Comparison of ENCODE assay signal across 12 mouse cellular contexts in the genomic region with DNA sequence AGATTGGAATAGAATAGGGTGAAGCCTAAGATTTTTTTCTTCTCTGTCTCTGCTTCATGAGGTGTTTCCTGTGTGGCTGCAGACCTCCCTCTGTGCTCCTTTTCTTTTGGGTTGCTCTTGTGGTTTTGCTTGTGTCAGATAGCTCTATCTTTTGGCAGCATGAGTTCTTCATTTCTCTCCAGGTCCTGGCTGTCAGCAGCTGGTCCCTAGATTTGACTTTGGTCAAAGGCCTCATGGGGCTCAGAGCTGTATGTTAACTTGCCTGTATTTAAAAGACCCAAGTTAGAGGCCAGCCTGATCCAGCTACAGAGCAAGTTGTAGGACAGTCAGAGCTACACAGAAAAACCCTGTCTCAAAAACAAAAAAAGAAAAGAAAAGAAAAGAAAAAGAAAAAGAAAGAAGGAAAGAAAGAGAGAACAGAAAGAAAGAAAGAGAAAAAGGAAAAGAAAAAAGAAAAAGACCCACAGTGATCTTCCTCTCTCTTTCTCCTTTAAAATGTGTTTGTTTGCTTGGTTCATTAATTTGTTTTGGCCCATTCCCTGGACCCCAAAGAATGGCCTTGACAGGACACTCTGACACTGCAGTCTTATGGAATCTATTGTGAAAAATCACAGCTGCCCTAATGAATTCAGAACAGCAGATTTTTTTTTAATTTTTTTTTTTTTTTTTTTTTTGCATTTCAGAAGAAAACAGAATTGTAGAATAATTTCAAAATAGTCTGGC.
A peak's percentile ranks its signal among the peaks of the same experiment; 100 is the strongest.
DNase-seq lines count a peak whose midpoint lies in the region; ATAC-seq and TF ChIP-seq lines count a peak whose summit lies in the region.
"Had no signal": no experiment of that assay in that cellular context is flagged by ENCODE, and none has a peak within 500 bp of the region (broad histone marks: within the 10 kb centered on the region; RNA-seq: fewer than 3 reads in every experiment).

No protein-coding gene starts in this region.

- TF ChIP-seq CTCF in hindbrain, postnatal 0 days (IDR thresholded peaks at IDR 0.05; ENCODE audit: low read depth): no peak

- H3K9me3 ChIP-seq in hindbrain, embryonic 13.5 days: no peaks in the 10 kb centered on the region
- no peaks in the 10 kb centered on the region for H3K9me3 ChIP-seq in hindbrain, postnatal 0 days (ENCODE audit: low read length)
- no peaks in the 10 kb centered on the region for H3K9me3 ChIP-seq in intestine, embryonic 15.5 days
- no peaks in the 10 kb centered on the region for H3K9me3 ChIP-seq in stomach, embryonic 16.5 days (replicated peaks; ENCODE audit: control insufficient read depth, low read length)
- H3K9me3 ChIP-seq: forebrain, embryonic 13.5 days; liver, embryonic 15.5 days had no signal

- H3K9ac ChIP-seq in hindbrain, embryonic 13.5 days: no peak overlapping the region
- no peak overlapping the region for H3K9ac ChIP-seq in hindbrain, postnatal 0 days (replicated peaks; ENCODE audit: low read length)
- H3K9ac ChIP-seq in intestine, embryonic 15.5 days: no peak overlapping the region
- no peak overlapping the region for H3K9ac ChIP-seq in stomach, embryonic 16.5 days (ENCODE audit: low read length)
- H3K9ac ChIP-seq: forebrain, embryonic 13.5 days; liver, embryonic 15.5 days had no signal

- H3K27ac ChIP-seq in hindbrain, embryonic 13.5 days: peak overlapping the region; percentile 24; the same call in 1 of the 2 replicates
- no peak overlapping the region for H3K27ac ChIP-seq in hindbrain, postnatal 0 days
- H3K27ac ChIP-seq in intestine, embryonic 15.5 days: peak overlapping the region; percentile 56
- peak overlapping the region; percentile 60 for H3K27ac ChIP-seq in stomach, embryonic 16.5 days (ENCODE audit: low read length)
- H3K27ac ChIP-seq: forebrain, embryonic 13.5 days; liver, embryonic 15.5 days had no signal

- H3K27me3 ChIP-seq in hindbrain, embryonic 13.5 days: no peaks in the 10 kb centered on the region
- H3K27me3 ChIP-seq in hindbrain, postnatal 0 days (ENCODE audit: insufficient read depth, low read length): no peaks in the 10 kb centered on the region
- H3K27me3 ChIP-seq in intestine, embryonic 15.5 days (replicated peaks): no peaks in the 10 kb centered on the region
- H3K27me3 ChIP-seq in stomach, embryonic 16.5 days (ENCODE audit: control insufficient read depth, insufficient read depth, low read length): no peaks in the 10 kb centered on the region
- H3K27me3 ChIP-seq: forebrain, embryonic 13.5 days; liver, embryonic 15.5 days had no signal

- H3K36me3 ChIP-seq in hindbrain, embryonic 13.5 days: no peaks in the 10 kb centered on the region
- no peaks in the 10 kb centered on the region for H3K36me3 ChIP-seq in hindbrain, postnatal 0 days (ENCODE audit: insufficient read depth, low read length)
- H3K36me3 ChIP-seq in intestine, embryonic 15.5 days: no peaks in the 10 kb centered on the region
- H3K36me3 ChIP-seq in stomach, embryonic 16.5 days (ENCODE audit: control insufficient read depth, insufficient read depth, low read length): no peaks in the 10 kb centered on the region
- H3K36me3 ChIP-seq: liver, embryonic 15.5 days had no signal

- H3K4me2 ChIP-seq in hindbrain, embryonic 13.5 days: no peak overlapping the region
- H3K4me2 ChIP-seq in hindbrain, postnatal 0 days (ENCODE audit: low read depth, low read length): no peak overlapping the region
- no peak overlapping the region for H3K4me2 ChIP-seq in intestine, embryonic 15.5 days (replicated peaks)
- no peak overlapping the region for H3K4me2 ChIP-seq in stomach, embryonic 16.5 days (ENCODE audit: low read depth, low read length)
- H3K4me2 ChIP-seq: forebrain, embryonic 13.5 days; liver, embryonic 15.5 days had no signal

- H3K4me1 ChIP-seq in hindbrain, embryonic 13.5 days (replicated peaks): peaks cover 30% of the 10 kb centered on the region
- 0 out of 2 replicates have a peak, but pooled peaks cover 5% of the 10 kb centered on the region for H3K4me1 ChIP-seq in hindbrain, postnatal 0 days (ENCODE audit: insufficient read depth, low read length)
- H3K4me1 ChIP-seq in intestine, embryonic 15.5 days (replicated peaks): peaks cover 28% of the 10 kb centered on the region
- H3K4me1 ChIP-seq in stomach, embryonic 16.5 days (ENCODE audit: control insufficient read depth, insufficient read depth, low read length): peaks cover 21% of the 10 kb centered on the region

- no peak for DNase-seq in hindbrain, postnatal 0 days (ENCODE audit: low spot score)
- DNase-seq in testis, postnatal 10 days (ENCODE audit: low spot score): peak; percentile 14
- DNase-seq in testis, postnatal 14 days (ENCODE audit: low spot score): no peak
- DNase-seq in layer of hippocampus, adult 18-20 months (ENCODE audit: low spot score in 2 of 2): no peak
- DNase-seq in spleen, postnatal 10 days (ENCODE audit: low spot score in 2 of 2): no peak
- DNase-seq: cerebellum, postnatal 36 days had no signal

- no peak for ATAC-seq in hindbrain, embryonic 13.5 days (ENCODE audit: low FRiP score)
- ATAC-seq in hindbrain, postnatal 0 days: no peak
- no peak for ATAC-seq in intestine, embryonic 15.5 days
- ATAC-seq in stomach, embryonic 16.5 days (ENCODE audit: insufficient read depth, low FRiP score): no peak
- ATAC-seq: forebrain, embryonic 13.5 days; inflammation-experienced regulatory T-cells, adult 6 months had no signal

- no peak overlapping the region for H3K4me3 ChIP-seq in hindbrain, embryonic 13.5 days
- no peak overlapping the region for H3K4me3 ChIP-seq in hindbrain, postnatal 0 days (ENCODE audit: low read length)
- no peak overlapping the region for H3K4me3 ChIP-seq in intestine, embryonic 15.5 days (replicated peaks)
- H3K4me3 ChIP-seq in stomach, embryonic 16.5 days (replicated peaks; ENCODE audit: low read length): no peak overlapping the region
- H3K4me3 ChIP-seq: forebrain, embryonic 13.5 days; liver, embryonic 15.5 days had no signal
